Mouse (Mus musculus) frontal cortex, adult (tissue): ENCODE measurements around the gene Zcchc17.

Experiments used
- ATAC-seq: cut with Nextera tagmentation; 2 replicates; pipeline ENCODE4 v1.9.2; 2017; ENCODE audit warnings: mild to moderate bottlenecking, moderate library complexity, mixed read lengths; ENCODE audit not compliant: low TSS enrichment

The Zcchc17 gene

DNA sequence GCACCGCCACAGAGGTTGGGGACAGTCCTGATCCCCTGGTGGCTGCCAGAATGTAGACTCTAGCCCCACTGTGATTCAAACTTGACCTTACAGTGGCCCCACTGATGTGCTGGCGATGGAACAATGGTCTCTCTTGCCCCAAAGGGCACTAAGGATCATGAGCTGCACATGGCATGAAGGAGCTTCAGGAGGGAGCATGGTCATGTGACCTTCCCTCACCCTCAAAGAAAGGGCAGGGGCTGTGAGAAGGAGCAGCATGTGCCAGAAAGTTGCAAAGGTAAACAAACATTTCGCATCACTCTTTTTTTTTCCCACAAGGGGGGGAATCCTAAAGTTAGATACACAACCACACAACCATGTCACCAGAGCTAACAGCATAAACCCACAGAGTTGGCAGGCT is 41.6 kb downstream of the Zcchc17 start:
- ATAC-seq: no peak

- ATAC-seq: no peak
These were observed 43.1 kb downstream of the Zcchc17 start for GRCm38 (mm10) chr4:130316691-130317090.

DNA sequence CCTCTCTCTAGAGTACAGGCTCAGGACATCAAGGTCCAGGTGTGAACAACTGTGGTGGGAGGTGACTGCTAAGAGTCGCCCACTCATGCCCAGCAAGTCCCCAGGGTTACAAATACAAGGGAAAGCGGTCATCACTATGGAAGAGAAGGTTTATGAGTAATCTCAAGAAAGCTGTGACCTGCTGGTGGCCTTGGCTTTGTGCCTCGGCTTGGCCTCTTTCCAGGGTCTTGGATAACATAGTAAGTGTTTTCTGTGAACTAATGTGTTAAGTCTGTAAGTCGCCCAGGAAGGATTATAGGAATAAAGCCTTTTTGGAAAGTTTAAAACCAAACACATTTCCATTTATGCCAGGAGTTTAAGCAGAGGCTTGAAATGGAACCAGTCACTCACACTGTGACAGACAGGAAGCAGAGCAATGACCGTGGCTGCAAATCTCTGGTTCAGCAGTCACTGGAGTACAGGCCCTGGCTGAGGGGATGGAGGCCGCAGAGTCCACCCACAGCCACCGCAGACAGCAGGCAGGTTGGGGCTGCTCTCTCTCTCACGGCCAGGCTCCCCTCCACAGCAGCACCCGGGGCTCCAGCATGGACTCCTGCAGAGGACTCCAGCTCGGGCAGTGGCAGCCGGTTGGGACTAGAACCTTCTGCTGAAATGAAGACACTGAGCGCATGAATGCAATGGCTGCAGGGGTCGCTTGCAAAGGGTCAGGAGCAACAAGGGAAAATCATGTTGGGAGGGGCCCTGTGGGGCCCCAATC is 43.8 kb downstream of the Zcchc17 start:
- no peak for ATAC-seq

- no peak for ATAC-seq
These were observed 46.2 kb downstream of the Zcchc17 start for GRCm38 (mm10) chr4:130313552-130313951.

- no peak for ATAC-seq
These were observed 47.2 kb downstream of the Zcchc17 start for GRCm38 (mm10) chr4:130312526-130312925.

DNA sequence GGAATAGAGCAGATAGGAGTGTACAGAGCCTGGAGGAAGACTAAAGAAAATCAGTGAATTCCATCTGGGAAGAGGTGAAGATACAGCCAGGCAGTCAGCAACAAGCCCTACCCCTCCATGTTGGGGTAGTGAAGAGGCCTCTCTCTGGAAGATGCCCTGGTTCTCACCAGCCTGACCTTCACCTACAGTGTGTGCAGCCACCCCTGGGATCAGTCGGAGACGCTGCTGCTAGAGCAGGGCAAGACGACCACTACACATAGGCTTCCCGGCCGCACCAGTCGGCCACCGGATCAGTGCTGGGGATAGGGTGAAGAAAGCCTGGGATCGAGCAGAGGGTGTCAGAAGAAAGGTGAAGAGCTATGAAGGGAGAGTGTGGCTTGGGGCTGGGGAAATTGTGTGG is 50.5 kb downstream of the Zcchc17 start:
- peak; percentile 9; the same call in 1 of the 2 replicates for ATAC-seq

DNA sequence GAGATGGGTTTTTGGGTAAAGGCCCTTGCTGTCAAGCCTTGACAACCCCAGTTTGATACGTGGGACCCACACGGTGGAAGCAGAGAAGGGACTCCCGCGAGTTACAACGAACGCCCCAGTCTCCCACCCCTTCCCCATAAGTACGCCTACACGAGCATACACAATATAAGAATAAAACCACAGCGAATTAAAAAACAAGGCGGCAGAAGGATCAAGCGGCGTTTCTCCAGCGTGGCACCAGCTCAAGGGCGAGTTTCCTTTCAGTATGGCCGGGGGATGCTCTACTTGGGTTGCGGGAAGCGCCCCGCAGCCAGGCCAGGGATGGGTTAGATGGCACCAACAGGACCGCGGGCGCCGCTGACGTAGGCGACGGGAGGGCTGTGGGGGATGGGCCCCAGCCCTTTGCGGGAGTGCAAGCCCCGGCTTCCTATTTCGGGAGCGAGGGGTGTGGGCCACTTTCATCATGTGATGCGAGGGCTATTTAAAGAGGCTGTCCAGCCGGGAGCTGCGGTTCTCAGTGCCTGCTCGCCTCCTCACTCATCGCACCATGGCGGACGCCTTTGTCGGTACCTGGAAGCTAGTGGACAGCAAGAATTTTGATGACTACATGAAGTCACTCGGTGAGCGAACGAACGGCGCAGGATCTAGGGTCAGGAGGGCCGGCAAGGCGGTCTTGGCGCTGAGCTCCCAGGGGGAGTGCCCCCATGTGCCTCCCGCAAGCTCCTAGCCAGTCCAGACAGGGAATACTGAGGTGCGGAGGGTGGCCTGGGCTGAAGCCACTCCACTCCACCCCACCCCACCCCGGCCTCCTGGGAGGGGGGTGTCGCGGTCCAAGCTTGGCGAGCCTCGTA is 51.3 kb downstream of the Zcchc17 start, which contains the start of the genes Fabp3 and Gm10570:
Gene Fabp3, plus strand, starts transcription at position 365 of the 851 bp plus-strand sequence.
Gene Gm10570, minus strand, starts transcription at position 444 of the 851 bp plus-strand sequence.
- ATAC-seq: peak; percentile 58

GRCm38 (mm10) chr4:130307851-130308230 is 51.9 kb downstream of the Zcchc17 start:
- ATAC-seq: peak; percentile 22

DNA sequence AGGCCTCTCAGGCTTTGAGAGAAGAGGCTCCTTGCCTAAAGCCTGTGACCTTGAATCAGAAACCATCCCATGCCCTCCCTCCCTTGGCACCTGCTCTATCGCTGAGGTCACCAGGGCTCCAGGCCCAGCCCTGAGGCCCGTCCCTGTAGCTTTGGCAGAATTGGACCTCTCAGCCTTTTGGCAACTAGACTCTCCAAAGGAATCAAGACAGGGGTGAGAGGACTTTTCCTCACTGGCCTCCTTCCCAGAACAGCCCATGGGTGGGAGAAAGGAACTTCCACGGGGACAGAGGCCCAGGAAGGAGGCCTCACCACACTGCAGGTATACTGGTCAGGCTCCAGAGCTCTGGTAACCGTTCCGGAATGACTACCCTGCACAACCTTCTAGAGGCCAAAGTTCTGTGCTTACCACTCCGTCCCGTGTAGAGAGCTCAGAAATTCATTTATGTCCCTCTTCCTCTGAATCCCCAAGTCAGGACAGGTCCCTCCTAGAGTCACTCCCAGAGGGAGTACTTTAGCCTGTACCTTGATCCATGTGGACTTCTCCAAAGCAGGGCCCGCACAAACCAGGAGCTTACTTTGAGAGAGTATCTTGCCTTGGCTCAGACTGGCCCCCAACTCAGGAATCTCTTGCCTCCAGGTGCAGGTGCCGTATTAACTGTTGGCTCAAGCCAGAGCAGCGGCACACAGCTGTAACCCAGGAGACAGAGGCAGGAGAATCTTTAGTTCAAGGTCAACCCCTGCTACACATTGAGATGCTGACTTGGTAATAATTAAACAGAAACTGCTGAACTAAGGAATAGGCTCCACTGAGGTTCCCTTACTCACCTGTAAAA is 52.7 kb downstream of the Zcchc17 start:
- ATAC-seq: no peak

DNA sequence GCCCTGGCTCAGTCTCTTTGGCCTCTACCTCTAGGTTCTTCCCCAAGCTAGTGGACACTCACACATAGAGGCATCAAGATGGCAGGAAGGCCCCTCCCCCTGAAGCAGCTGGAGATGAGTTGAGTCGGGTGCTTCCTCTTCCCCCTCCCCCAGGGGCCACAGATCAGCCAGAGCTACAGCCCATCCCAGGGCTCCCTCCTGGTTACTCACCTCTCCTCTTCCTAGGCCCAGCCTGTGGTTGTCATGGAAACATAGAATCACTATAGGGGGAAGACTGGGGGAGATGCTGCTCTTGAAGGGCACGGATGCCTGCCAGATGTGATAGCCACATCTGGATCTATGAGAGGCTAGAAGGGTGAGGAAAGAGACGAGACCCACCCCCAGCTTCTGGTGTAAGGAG is 55.0 kb downstream of the Zcchc17 start:
- ATAC-seq: no peak

DNA sequence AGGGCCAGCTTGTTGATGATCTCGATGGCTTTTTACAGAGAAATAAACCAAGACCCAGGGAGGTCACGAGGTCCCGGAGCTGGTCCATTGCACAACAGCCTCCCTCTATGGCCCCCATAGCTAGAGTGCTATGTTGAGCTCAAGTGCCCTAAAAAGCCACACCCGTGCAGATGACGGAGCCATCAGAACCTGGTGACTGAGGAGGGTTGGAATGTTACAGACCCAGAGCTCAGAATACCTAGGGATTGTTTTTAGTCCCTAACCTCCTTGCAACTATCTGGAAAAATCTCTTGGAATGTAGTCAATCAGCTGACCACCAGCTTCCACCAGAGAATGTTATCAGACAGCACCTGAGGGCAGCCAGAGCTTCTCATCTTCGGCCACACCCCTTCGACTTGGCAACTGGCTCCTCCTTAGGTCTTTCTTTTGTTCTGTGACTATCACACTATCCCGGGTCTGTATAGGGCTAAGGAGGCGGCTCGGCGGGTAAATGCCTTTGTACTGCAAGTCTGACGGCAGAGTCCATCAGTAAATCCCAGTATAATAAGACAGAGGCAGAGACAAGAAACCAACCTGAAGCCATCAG is 57.4 kb downstream of the Zcchc17 start:
- no peak for ATAC-seq

- ATAC-seq: no peak
These were observed 60.1 kb downstream of the Zcchc17 start for GRCm38 (mm10) chr4:130299629-130300018.

DNA sequence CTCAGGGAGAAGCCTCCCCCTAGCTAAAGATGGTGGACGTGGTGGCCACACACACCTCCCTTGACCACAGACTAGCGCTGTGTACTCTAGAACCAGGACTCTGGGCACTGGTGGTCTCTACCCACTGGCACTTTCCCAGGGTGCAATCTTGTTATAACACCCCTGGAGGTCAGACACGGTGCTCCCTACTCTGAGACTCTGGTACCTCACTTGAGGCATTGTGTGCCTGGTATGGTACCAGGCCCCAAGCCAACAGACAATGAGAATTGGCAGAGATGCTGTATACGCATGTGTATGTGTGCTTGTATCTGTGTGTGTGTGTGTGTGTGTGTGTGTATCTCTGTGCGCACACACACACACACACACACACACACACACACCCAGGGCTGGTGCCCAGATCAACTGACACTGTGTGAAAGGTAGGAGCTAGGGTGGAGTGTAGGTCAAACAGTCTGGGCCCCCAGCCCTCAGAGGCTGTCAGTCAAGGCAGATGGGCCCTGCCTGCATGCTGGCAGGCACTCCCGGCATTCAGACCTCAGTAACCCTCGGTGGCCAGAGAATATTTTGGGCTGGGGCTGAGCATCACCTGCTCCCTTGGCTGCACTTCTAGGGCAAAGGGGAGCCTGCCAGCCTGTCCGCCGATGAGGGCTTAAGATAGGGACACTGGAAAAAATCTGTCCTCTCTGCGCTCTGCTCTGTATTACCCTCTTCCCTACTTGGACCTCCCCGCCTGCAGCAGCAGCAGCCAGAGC is 60.7 kb downstream of the Zcchc17 start:
- no peak for ATAC-seq

GRCm38 (mm10) chr4:130297123-130297529 is 62.6 kb downstream of the Zcchc17 start:
- peak; percentile 72; the same call in 1 of the 2 replicates for ATAC-seq

- no peak for ATAC-seq
These were observed 63.3 kb downstream of the Zcchc17 start for GRCm38 (mm10) chr4:130296243-130296965.

- no peak for ATAC-seq
These were observed 64.5 kb downstream of the Zcchc17 start for GRCm38 (mm10) chr4:130295047-130295745.

- no peak for ATAC-seq
These were observed 65.2 kb downstream of the Zcchc17 start for GRCm38 (mm10) chr4:130294513-130294912.

GRCm38 (mm10) chr4:130292271-130292670 is 67.5 kb downstream of the Zcchc17 start:
- peak; percentile 44; the same call in 1 of the 2 replicates for ATAC-seq

- no peak for ATAC-seq
These were observed 69.9 kb downstream of the Zcchc17 start for GRCm38 (mm10) chr4:130289824-130290223.
